In genomic region chr8:70278175-70278574, GRCm38 (mm10) we compare ENCODE assay signal across 10 mouse cellular contexts. TPM values are rescaled to one million over a fixed set of nuclear protein-coding genes. Genes with fewer than 3 reads are reported as not detected.
DNase-seq lines count a peak whose midpoint lies in the region; TF ChIP-seq lines count a peak whose summit lies in the region.
"Had no signal": no experiment of that assay in that cellular context is flagged by ENCODE, and none has a peak within 500 bp of the region (broad histone marks: within the 10 kb centered on the region; RNA-seq: fewer than 3 reads in every experiment).

No protein-coding gene starts in this region.

- peaks cover 84% of the 10 kb centered on the region for H3K4me1 ChIP-seq in E14TG2a.4 (replicated peaks; ENCODE audit: low read depth, low read length)

- no peak for TF ChIP-seq CTCF in E14TG2a.4 (conservative IDR thresholded peaks at IDR 0.05; ENCODE audit: low read length)

- H3K9me3 ChIP-seq in E14TG2a.4 (ENCODE audit: low read length): 0 out of 2 replicates have a peak, but pooled peaks cover 3% of the 10 kb centered on the region
- H3K9me3 ChIP-seq: midbrain, embryonic 13.5 days had no signal

- H3K27me3 ChIP-seq in E14TG2a.4 (ENCODE audit: insufficient read depth, low read length): no peaks in the 10 kb centered on the region
- H3K27me3 ChIP-seq: midbrain, embryonic 13.5 days had no signal

- H3K4me3 ChIP-seq in E14TG2a.4 (replicated peaks; ENCODE audit: low read length): peak overlapping the region; percentile 80
- H3K4me3 ChIP-seq: midbrain, embryonic 13.5 days had no signal

- H3K36me3 ChIP-seq in E14TG2a.4 (ENCODE audit: insufficient read depth, low read length): no peaks in the 10 kb centered on the region
- H3K36me3 ChIP-seq: midbrain, embryonic 13.5 days had no signal

- DNase-seq in frontal cortex, postnatal 36 days (ENCODE audit: low spot score in 2 of 2): peak; percentile 38 to 51
- no peak for DNase-seq in frontal cortex, postnatal 10 days (ENCODE audit: low spot score in 2 of 2)
- peak; percentile 34 to 61 for DNase-seq in left cerebral cortex, adult 18-20 months (ENCODE audit: low spot score in 2 of 2)
- no peak for DNase-seq in left cerebral cortex, adult 11 months (ENCODE audit: low spot score)
- peak; percentile 54 to 66 for DNase-seq in layer of hippocampus, postnatal 36 days
- no peak for DNase-seq in adrenal gland, adult 18-20 months (ENCODE audit: low spot score in 2 of 2)
- no peak for DNase-seq in spleen, postnatal 4 days (ENCODE audit: low spot score in 2 of 2)
- DNase-seq: embryo, embryonic 11 days had no signal

RNA-seq across cellular contexts. Expression of gene Homer3, which starts 4.5 kb away (rescaled TPM):
- 1 to 10 TPM; 7.9 to 9.8 TPM for total RNA-seq in left cerebral cortex, adult 18-20 months (2021)
- total RNA-seq in layer of hippocampus, postnatal 36 days (2021): 10 to 100 TPM; 77.3 to 86.6 TPM
- total RNA-seq in adrenal gland, adult 18-20 months (2021): 10 to 100 TPM; 18.5 to 19.8 TPM

RNA-seq across cellular contexts. Expression of gene Ddx49, which starts 24.1 kb away (rescaled TPM):
- total RNA-seq in left cerebral cortex, adult 18-20 months (2021): 10 to 100 TPM; 42.0 to 49.1 TPM
- total RNA-seq in layer of hippocampus, postnatal 36 days (2021): 10 to 100 TPM; 39.7 to 40.2 TPM
- 10 to 100 TPM; 63.9 to 70.5 TPM for total RNA-seq in adrenal gland, adult 18-20 months (2021)

RNA-seq across cellular contexts. Expression of gene Cope, which starts 24.1 kb away (rescaled TPM):
- total RNA-seq in left cerebral cortex, adult 18-20 months (2021): 100 to 1,000 TPM; 141 to 145 TPM
- total RNA-seq in layer of hippocampus, postnatal 36 days (2021): 100 to 1,000 TPM; 129 to 133 TPM
- total RNA-seq in adrenal gland, adult 18-20 months (2021): 100 to 1,000 TPM; 185 to 205 TPM

RNA-seq across cellular contexts. Expression of gene Cers1, which starts 37.4 kb away (rescaled TPM):
- total RNA-seq in left cerebral cortex, adult 18-20 months (2021): 10 to 100 TPM; 86.4 to 94.3 TPM
- 100 to 1,000 TPM; 116 to 127 TPM for total RNA-seq in layer of hippocampus, postnatal 36 days (2021)
- 1 to 10 TPM; 2.0 to 2.5 TPM for total RNA-seq in adrenal gland, adult 18-20 months (2021)

RNA-seq across cellular contexts. Expression of gene Armc6, which starts 43.9 kb away (rescaled TPM):
- 10 to 100 TPM; 37.0 to 42.1 TPM for total RNA-seq in left cerebral cortex, adult 18-20 months (2021)
- 10 to 100 TPM; 47.0 to 50.5 TPM for total RNA-seq in layer of hippocampus, postnatal 36 days (2021)
- 10 to 100 TPM; 10.9 to 13.6 TPM for total RNA-seq in adrenal gland, adult 18-20 months (2021)

Comparison
In these comparisons a context has a peak if more than half of its experiments do, and no peak if none do; other contexts are left out.
1. DNase-seq: peak in frontal cortex, postnatal 36 days (2 of 2), left cerebral cortex, adult 18-20 months (2 of 2) and layer of hippocampus, postnatal 36 days (2 of 2); none in frontal cortex, postnatal 10 days (0 of 2), left cerebral cortex, adult 11 months (single experiment), adrenal gland, adult 18-20 months (0 of 2) and spleen, postnatal 4 days (0 of 2).